Mouse (Mus musculus) stomach, postnatal 0 days (tissue): Measurements from ENCODE around the gene Dcst2.

Experiments
- CTCF ChIP-seq: IDR thresholded peaks from 2 replicates; pipeline ENCODE4 v1.5.1; 2016; ENCODE audit warnings: antibody characterized with exemption, low read depth, mild to moderate bottlenecking, moderate library complexity
- EP300 ChIP-seq: optimal IDR thresholded peaks from 2 replicates; pipeline ENCODE3; 2016; ENCODE audit warnings: antibody characterized with exemption

DNA sequence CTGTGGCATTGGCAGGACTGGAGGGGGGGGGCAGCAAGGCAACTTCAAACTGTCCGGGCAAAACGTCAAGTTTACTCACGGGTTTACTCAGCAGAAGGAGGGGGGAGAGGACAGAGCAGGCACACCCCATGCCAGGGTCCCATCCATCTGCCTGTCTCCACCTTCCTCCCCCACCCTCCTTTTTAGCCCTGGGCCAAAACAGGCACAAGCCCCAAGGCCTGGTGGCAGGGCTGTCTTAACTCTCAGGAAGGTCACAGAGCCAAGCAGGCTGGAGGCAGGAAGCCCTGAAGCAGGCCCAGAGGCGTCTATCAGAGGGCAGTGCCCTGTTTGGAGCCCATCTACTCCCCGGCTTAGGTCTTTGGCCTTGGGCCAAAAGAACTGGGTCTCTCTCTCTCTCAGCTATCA lies 28.3 kb downstream of the Dcst2 start:
- TF ChIP-seq EP300 (no peak), CTCF (no peak)
